Mouse (Mus musculus): ENCODE results near the gene Vmn1r78. TPM values are rescaled to one million over a fixed set of nuclear protein-coding genes. Genes with fewer than 3 reads are reported as not detected.
"Not testable (repeated sequence)": the region's sequence is repeated elsewhere in the genome, so short reads cannot be mapped to it uniquely, and the experiment has no call there.

Gene Vmn1r78
- not detected in 2 replicates for polyA plus RNA-seq (2016; fragmentation: Nextera tagmentation; extraction: Ambion mirVana)

- no peaks in the 10 kb centered on the region for H3K4me1 ChIP-seq
- H3K4me3 ChIP-seq (replicated peaks) = no peak within 1 kb of the TSS
- H3K9ac ChIP-seq = no peak within 1 kb of the TSS
- ATAC-seq (ENCODE audit: low FRiP score) = no peak
- no peak within 1 kb of the TSS for H3K27ac ChIP-seq
- H3K36me3 ChIP-seq (replicated peaks) = no peaks in the 10 kb centered on the region
- H3K4me2 ChIP-seq = no peak within 1 kb of the TSS
- WGBS = 64% methylated on average over 2 of the region's 2 CpGs
- no peaks in the 10 kb centered on the region for H3K27me3 ChIP-seq
- 0 out of 2 replicates have a peak, but pooled peaks cover 4% of the 10 kb centered on the region for H3K9me3 ChIP-seq
Measured at GRCm38 (mm10) chr7:12149957-12150356, at the start of gene Vmn1r78. Gene Vmn1r78 (plus strand): TSS chr7:12150257.

GRCm38 (mm10) chr7:12156463-12156862, 6.4 kb downstream of the Vmn1r78 start:
- WGBS = 39% methylated on average over 1 of the region's 1 CpGs
- H3K4me1 ChIP-seq; H3K9me3 ChIP-seq; H3K27ac ChIP-seq; H3K9ac ChIP-seq; H3K4me2 ChIP-seq; H3K36me3 ChIP-seq (replicated peaks); H3K27me3 ChIP-seq; ATAC-seq (ENCODE audit: low FRiP score); H3K4me3 ChIP-seq (replicated peaks): not testable (repeated sequence)

- not testable (repeated sequence) for H3K36me3 ChIP-seq (replicated peaks); H3K27ac ChIP-seq; H3K9ac ChIP-seq; H3K4me2 ChIP-seq; H3K27me3 ChIP-seq; ATAC-seq (ENCODE audit: low FRiP score); H3K9me3 ChIP-seq; H3K4me1 ChIP-seq; H3K4me3 ChIP-seq (replicated peaks)
Measured at GRCm38 (mm10) chr7:12170979-12171378, 20.9 kb downstream of the Vmn1r78 start, which contains the start of gene Vmn1r79. Gene Vmn1r79 (plus strand): TSS chr7:12171279.

DNA sequence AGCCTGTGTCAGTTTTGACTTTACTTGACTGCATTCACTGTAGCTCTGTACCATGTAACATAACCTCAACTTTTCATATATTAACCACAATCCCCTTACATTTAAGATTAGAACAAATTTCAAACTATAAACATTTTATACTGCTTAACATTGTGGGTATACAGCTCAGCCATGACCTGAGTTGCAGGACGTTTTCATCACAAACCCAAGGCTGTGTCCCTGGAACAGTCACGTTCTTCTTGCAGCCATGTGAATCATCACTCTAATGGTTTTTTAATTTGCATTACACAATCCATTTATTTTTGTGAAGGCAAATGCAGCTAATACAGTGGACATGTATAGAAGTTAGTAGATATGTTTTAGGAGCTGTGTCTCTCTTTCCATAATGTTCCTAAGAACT, 22.9 kb downstream of the Vmn1r78 start:
- H3K9me3 ChIP-seq; H3K27ac ChIP-seq; H3K4me3 ChIP-seq (replicated peaks); H3K4me1 ChIP-seq; H3K27me3 ChIP-seq; H3K4me2 ChIP-seq; H3K36me3 ChIP-seq (replicated peaks); ATAC-seq (ENCODE audit: low FRiP score); H3K9ac ChIP-seq: not testable (repeated sequence)
- WGBS = 55% methylated on average over 2 of the region's 2 CpGs

DNA sequence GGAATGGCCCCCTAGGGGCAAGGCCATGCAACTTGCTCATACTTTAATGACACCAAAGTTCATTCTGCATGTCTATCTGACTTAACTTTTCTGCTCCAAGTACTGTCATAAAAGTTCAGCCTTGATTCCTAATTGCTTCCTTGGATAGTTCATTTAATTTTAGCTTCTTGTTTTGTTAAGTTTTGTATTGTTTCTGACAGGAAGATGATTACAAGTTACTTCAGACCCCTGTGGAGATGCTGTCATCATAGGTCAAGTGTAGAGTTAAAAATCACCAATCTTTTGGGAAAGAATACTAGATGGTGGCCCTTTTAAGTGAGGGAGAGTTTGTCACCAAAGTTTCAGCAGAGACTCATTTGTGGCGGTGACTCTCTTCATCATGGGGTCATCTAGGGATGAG, 38.9 kb downstream of the Vmn1r78 start, which contains the start of gene Vmn1r80:
TSS of gene Vmn1r80 (plus strand) at position 301 of the 400 bp plus-strand sequence.
- H3K4me2 ChIP-seq = no peak within 1 kb of the TSS
- ATAC-seq (ENCODE audit: low FRiP score) = no peak
- no peaks in the 10 kb centered on the region for H3K4me1 ChIP-seq
- no peaks in the 10 kb centered on the region for H3K27me3 ChIP-seq
- no peak within 1 kb of the TSS for H3K9ac ChIP-seq
- WGBS = 86% methylated on average over 1 of the region's 1 CpGs
- H3K27ac ChIP-seq = no peak within 1 kb of the TSS
- no peak within 1 kb of the TSS for H3K4me3 ChIP-seq (replicated peaks)
- 0 out of 2 replicates have a peak, but pooled peaks cover 2% of the 10 kb centered on the region for H3K9me3 ChIP-seq
- H3K36me3 ChIP-seq (replicated peaks) = no peaks in the 10 kb centered on the region

- Histone ChIP-seq H3K27me3 (no peaks in the 10 kb centered on the region), H3K4me1 (no peaks in the 10 kb centered on the region), H3K9ac (no peak overlapping the region), H3K36me3 (replicated peaks) (no peaks in the 10 kb centered on the region), H3K4me3 (replicated peaks) (no peak overlapping the region), H3K27ac (no peak overlapping the region), H3K9me3 (peaks cover 15% of the 10 kb centered on the region), H3K4me2 (no peak overlapping the region)
- no peak for ATAC-seq (ENCODE audit: low FRiP score)
- WGBS = 64% methylated on average over 2 of the region's 2 CpGs
Measured at GRCm38 (mm10) chr7:12204141-12204540, 54.1 kb downstream of the Vmn1r78 start.

Other genes starting within 250 kb of the Vmn1r78 start
- not detected in 2 replicates for gene Vmn1r76, start 212.0 kb upstream of the Vmn1r78 start, polyA plus RNA-seq (2016; fragmentation: Nextera tagmentation; extraction: Ambion mirVana)
- not detected in 2 replicates for gene Vmn1r77, start 113.5 kb upstream of the Vmn1r78 start, polyA plus RNA-seq (2016; fragmentation: Nextera tagmentation; extraction: Ambion mirVana)
- gene Vmn1r79, start 21.0 kb downstream of the Vmn1r78 start, polyA plus RNA-seq (2016; fragmentation: Nextera tagmentation; extraction: Ambion mirVana) = not detected in 2 replicates
- gene Vmn1r80, start 39.0 kb downstream of the Vmn1r78 start, polyA plus RNA-seq (2016; fragmentation: Nextera tagmentation; extraction: Ambion mirVana) = not detected in 2 replicates
- not detected in 2 replicates for gene Vmn1r81, start 118.0 kb downstream of the Vmn1r78 start, polyA plus RNA-seq (2016; fragmentation: Nextera tagmentation; extraction: Ambion mirVana)
- gene Vmn1r82, start 150.2 kb downstream of the Vmn1r78 start, polyA plus RNA-seq (2016; fragmentation: Nextera tagmentation; extraction: Ambion mirVana) = not detected in 2 replicates
- gene Vmn1r83, start 179.2 kb downstream of the Vmn1r78 start, polyA plus RNA-seq (2016; fragmentation: Nextera tagmentation; extraction: Ambion mirVana) = 0.06 TPM in 1 of 2 replicates, not detected in the other
- not detected in 2 replicates for gene Vmn1r84, start 219.0 kb downstream of the Vmn1r78 start, polyA plus RNA-seq (2016; fragmentation: Nextera tagmentation; extraction: Ambion mirVana)